Mouse (Mus musculus) lung, postnatal 36 days (tissue): Measurements from ENCODE around the gene Snrpd3.
A peak's percentile ranks its signal among the peaks of the same experiment; 100 is the strongest.
"Not testable (repeated sequence)": the region's sequence is repeated elsewhere in the genome, so short reads cannot be mapped to it uniquely, and the experiment has no call there.

Experiments
- DNase-seq: peaks from one replicate; pipeline ENCODE4 v3.0.0; 2022; ENCODE audit warnings: mixed read lengths

The Snrpd3 gene

GRCm38 (mm10) chr10:75503692-75504091 lies 13.7 kb upstream of the Snrpd3 start:
- no peak for DNase-seq

GRCm38 (mm10) chr10:75504234-75505129 lies 12.9 kb upstream of the Snrpd3 start:
- peak; percentile 67 for DNase-seq

GRCm38 (mm10) chr10:75505130-75505495 lies 12.2 kb upstream of the Snrpd3 start:
- DNase-seq: no peak

- not testable (repeated sequence) for DNase-seq
Observed at GRCm38 (mm10) chr10:75505928-75506327, 11.4 kb upstream of the Snrpd3 start.

GRCm38 (mm10) chr10:75510446-75510845 lies 6.9 kb upstream of the Snrpd3 start:
- DNase-seq: no peak

GRCm38 (mm10) chr10:75511060-75511459 lies 6.3 kb upstream of the Snrpd3 start:
- no peak for DNase-seq

GRCm38 (mm10) chr10:75511897-75512296 lies 5.5 kb upstream of the Snrpd3 start:
- no peak for DNase-seq

- no peak for DNase-seq
Observed at GRCm38 (mm10) chr10:75512796-75513195, 4.6 kb upstream of the Snrpd3 start.

GRCm38 (mm10) chr10:75513306-75514067 lies 3.9 kb upstream of the Snrpd3 start:
- DNase-seq: no peak

GRCm38 (mm10) chr10:75514361-75514760 lies 3.0 kb upstream of the Snrpd3 start:
- no peak for DNase-seq

GRCm38 (mm10) chr10:75515216-75516037 lies 1.9 kb upstream of the Snrpd3 start:
- no peak for DNase-seq

- no peak for DNase-seq
Observed at GRCm38 (mm10) chr10:75516038-75516723, 1.2 kb upstream of the Snrpd3 start.

- DNase-seq: no peak
Observed at GRCm38 (mm10) chr10:75516724-75517072, 653 bp upstream of the Snrpd3 start.

GRCm38 (mm10) chr10:75517758-75518143 lies 400 bp downstream of the Snrpd3 start, which contains the start of gene Gucd1:
TSS of gene Gucd1 (minus strand) at chr10:75517972.
- peak; percentile 98 for DNase-seq

- DNase-seq: no peak
Observed at GRCm38 (mm10) chr10:75520581-75520980, 3.2 kb downstream of the Snrpd3 start.

GRCm38 (mm10) chr10:75521643-75522042 lies 4.3 kb downstream of the Snrpd3 start:
- no peak for DNase-seq

GRCm38 (mm10) chr10:75525450-75525849 lies 8.1 kb downstream of the Snrpd3 start:
- not testable (repeated sequence) for DNase-seq

- no peak for DNase-seq
Observed at GRCm38 (mm10) chr10:75530322-75530721, 13.0 kb downstream of the Snrpd3 start.

- DNase-seq: no peak
Observed at GRCm38 (mm10) chr10:75531532-75532090, 14.3 kb downstream of the Snrpd3 start.

- no peak for DNase-seq
Observed at GRCm38 (mm10) chr10:75534216-75534615, 16.9 kb downstream of the Snrpd3 start.

- no peak for DNase-seq
Observed at GRCm38 (mm10) chr10:75534934-75535333, 17.6 kb downstream of the Snrpd3 start.

GRCm38 (mm10) chr10:75535423-75535822 lies 18.1 kb downstream of the Snrpd3 start:
- peak; percentile 54 for DNase-seq
